ENCODE assay signal across 12 mouse cellular contexts in the genomic region with DNA sequence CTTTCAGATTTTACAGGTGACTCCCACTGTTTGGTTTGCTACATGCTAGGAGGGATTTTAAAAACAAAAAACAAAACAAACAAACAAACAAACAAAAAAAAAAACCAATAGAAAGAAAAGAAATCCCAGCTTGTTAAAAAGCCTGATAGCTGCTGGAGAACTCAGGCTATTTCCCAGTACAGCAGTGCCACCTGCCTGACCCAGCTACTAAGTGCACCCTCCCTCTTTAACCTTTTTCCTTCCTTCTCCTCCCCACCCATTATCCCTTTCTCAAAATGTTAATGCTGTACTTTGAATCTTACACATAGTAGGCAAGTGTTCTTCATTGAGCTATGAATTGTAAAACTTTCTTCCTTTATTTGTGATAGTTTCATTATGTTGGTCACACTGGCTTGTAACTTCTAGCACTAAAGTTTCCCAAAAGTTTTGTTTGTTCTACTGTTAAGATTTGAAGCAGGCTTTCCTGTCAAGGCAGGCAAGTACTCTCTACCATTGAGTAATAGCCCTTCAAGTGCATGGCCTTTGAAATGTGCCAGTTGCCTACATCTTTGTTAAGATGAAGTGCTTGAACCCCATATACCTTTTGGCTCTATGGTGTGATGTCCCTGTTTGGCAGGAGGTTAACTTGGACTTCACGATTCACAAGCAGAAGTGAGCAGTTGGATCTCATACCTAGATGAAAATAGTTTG. TPM values are rescaled to one million over a fixed set of nuclear protein-coding genes. Genes with fewer than 3 reads are reported as not detected.
DNase-seq lines count a peak whose midpoint lies in the region; ATAC-seq and TF ChIP-seq lines count a peak whose summit lies in the region.
"Had no signal": no experiment of that assay in that cellular context is flagged by ENCODE, and none has a peak within 500 bp of the region (broad histone marks: within the 10 kb centered on the region; RNA-seq: fewer than 3 reads in every experiment).

No protein-coding gene starts in this region.

- no peak for TF ChIP-seq POLR2A in MEL (IDR thresholded peaks at IDR 0.05; ENCODE audit: control insufficient read depth in 1 of 2, insufficient read depth in 1 of 2, low read depth in 1 of 2, low read length in 2 of 2, poor library complexity in 1 of 2)

- no peak for ATAC-seq in kidney, embryonic 16.5 days (ENCODE audit: low FRiP score, low TSS enrichment)
- ATAC-seq in lung, embryonic 15.5 days (ENCODE audit: borderline replicate concordance, extremely low read depth, low FRiP score, low TSS enrichment), result no peak

- TF ChIP-seq CTCF in C2C12 (IDR thresholded peaks at IDR 0.05; ENCODE audit: control insufficient read depth, insufficient read depth, insufficient read length) (peak; percentile 29), MEL (IDR thresholded peaks at IDR 0.05 in 2 of 3, conservative IDR thresholded peaks at IDR 0.05 in 1 of 3; ENCODE audit: control insufficient read depth in 1 of 3, insufficient read depth in 1 of 3, low read depth in 2 of 3, low read length in 3 of 3, poor library complexity in 1 of 3, severe bottlenecking in 1 of 3) (peak in 2 of 3 experiments; percentile 32 to 42; a peak in 4 of 6 replicates)

- TF ChIP-seq RAD21 in MEL (IDR thresholded peaks at IDR 0.05; ENCODE audit: low read depth, low read length), result peak; percentile 53

- WGBS in kidney, embryonic 16.5 days, result 85% methylated on average over 1 of the region's 1 CpGs
- 60% methylated on average over 1 of the region's 1 CpGs for WGBS in lung, embryonic 15.5 days

- H3K4me2 ChIP-seq in kidney, embryonic 16.5 days (replicated peaks; ENCODE audit: low read depth, low read length), result no peak overlapping the region
- no peak overlapping the region for H3K4me2 ChIP-seq in lung, embryonic 15.5 days
- H3K4me2 ChIP-seq: stomach, embryonic 15.5 days had no signal

- no peak for TF ChIP-seq EP300 in MEL (IDR thresholded peaks at IDR 0.05; ENCODE audit: low read depth in 1 of 2, low read length in 2 of 2)

- no peaks in the 10 kb centered on the region for H3K36me3 ChIP-seq in kidney, embryonic 16.5 days (ENCODE audit: insufficient read depth, low read length)
- no peaks in the 10 kb centered on the region for H3K36me3 ChIP-seq in C2C12 (ENCODE audit: control insufficient read depth, insufficient read depth)
- H3K36me3 ChIP-seq in MEL (ENCODE audit: control insufficient read depth in 1 of 2, insufficient read depth in 2 of 2, low read length in 2 of 2), result no peaks in the 10 kb centered on the region
- no peaks in the 10 kb centered on the region for H3K36me3 ChIP-seq in lung, embryonic 15.5 days
- H3K36me3 ChIP-seq: stomach, embryonic 15.5 days had no signal

- no peaks in the 10 kb centered on the region for H3K9me3 ChIP-seq in kidney, embryonic 16.5 days (ENCODE audit: low read length)
- H3K9me3 ChIP-seq in MEL (replicated peaks; ENCODE audit: insufficient read depth, low read length), result no peaks in the 10 kb centered on the region; the same call in 1 of the 2 replicates
- H3K9me3 ChIP-seq in lung, embryonic 15.5 days, result no peaks in the 10 kb centered on the region
- H3K9me3 ChIP-seq: stomach, embryonic 15.5 days had no signal

- H3K79me2 ChIP-seq in C2C12 (ENCODE audit: control insufficient read depth, insufficient read depth) (no peaks in the 10 kb centered on the region), MEL (ENCODE audit: control insufficient read depth, insufficient read depth, low read length, poor library complexity) (no peaks in the 10 kb centered on the region)

- no peaks in the 10 kb centered on the region for H3K79me3 ChIP-seq in C2C12 (ENCODE audit: low read depth)

- no peaks in the 10 kb centered on the region for H3K4me1 ChIP-seq in kidney, embryonic 16.5 days (ENCODE audit: insufficient read depth, low read length)
- no peaks in the 10 kb centered on the region; a peak in 1 of 4 replicates for H3K4me1 ChIP-seq in MEL (ENCODE audit: control insufficient read depth in 1 of 2, insufficient read depth in 2 of 2, low read length in 2 of 2)
- 0 out of 2 replicates have a peak, but pooled peaks cover 9% of the 10 kb centered on the region for H3K4me1 ChIP-seq in lung, embryonic 15.5 days
- H3K4me1 ChIP-seq: stomach, embryonic 15.5 days had no signal

- H3K27me3 ChIP-seq in kidney, embryonic 16.5 days (ENCODE audit: insufficient read depth, low read length), result no peaks in the 10 kb centered on the region
- H3K27me3 ChIP-seq in C2C12 (ENCODE audit: control insufficient read depth, insufficient read depth, insufficient read length) (no peaks in the 10 kb centered on the region), MEL (ENCODE audit: control insufficient read depth in 1 of 2, insufficient read depth in 2 of 2, low read length in 2 of 2) (no peaks in the 10 kb centered on the region)
- no peaks in the 10 kb centered on the region for H3K27me3 ChIP-seq in lung, embryonic 15.5 days
- H3K27me3 ChIP-seq: stomach, embryonic 15.5 days had no signal

- DNase-seq in kidney, adult 9 months, result peak; percentile 12
- DNase-seq in MEL (ENCODE audit: low read depth, low spot score), result peak; percentile 22
- no peak for DNase-seq in gastrocnemius, postnatal 10 days
- DNase-seq in left cerebral cortex, postnatal 4 days, result no peak
- DNase-seq in heart, postnatal 10 days, result no peak
- DNase-seq: adrenal gland, postnatal 25 days had no signal

- intact Hi-C loops in left cerebral cortex, postnatal 4 days (cut with DNase I), result loop anchor here (10.0 kb wide), 1 partner anchor 215 kb away; no protein-coding TSS in a partner anchor
- intact Hi-C loops in heart, postnatal 10 days (cut with DNase I), result loop anchor here (1.0 to 10.0 kb wide), 4 partner anchors 87 to 602 kb away; partner anchors contain the start of gene Bcap29

- no peak overlapping the region for H3ac ChIP-seq in C2C12 (ENCODE audit: control insufficient read depth, insufficient read length, low read depth)

- H3K27ac ChIP-seq in kidney, embryonic 16.5 days (ENCODE audit: low read length), result no peak overlapping the region
- H3K27ac ChIP-seq in MEL (ENCODE audit: control insufficient read depth, low read depth, low read length), result no peak overlapping the region
- peak overlapping the region; percentile 63 for H3K27ac ChIP-seq in lung, embryonic 15.5 days
- H3K27ac ChIP-seq: stomach, embryonic 15.5 days had no signal

- no peak overlapping the region for H3K4me3 ChIP-seq in kidney, embryonic 16.5 days (ENCODE audit: low read length)
- H3K4me3 ChIP-seq in C2C12 (ENCODE audit: insufficient read depth, poor library complexity, severe bottlenecking) (no peak overlapping the region), MEL (ENCODE audit: control insufficient read depth in 1 of 2, insufficient read depth in 1 of 2, low read depth in 2 of 2, low read length in 2 of 2) (no peak overlapping the region)
- H3K4me3 ChIP-seq in lung, embryonic 15.5 days, result no peak overlapping the region
- H3K4me3 ChIP-seq: erythroblast, embryonic 14.5 days; stomach, embryonic 15.5 days had no signal

- H3K9ac ChIP-seq in kidney, embryonic 16.5 days (replicated peaks; ENCODE audit: low read length), result no peak overlapping the region
- H3K9ac ChIP-seq in MEL (ENCODE audit: control insufficient read depth, low read depth, low read length, poor library complexity, severe bottlenecking), result no peak overlapping the region
- no peak overlapping the region for H3K9ac ChIP-seq in lung, embryonic 15.5 days
- H3K9ac ChIP-seq: stomach, embryonic 15.5 days had no signal

TF ChIP-seq in C2C12, 6 proteins besides CTCF, POLR2A, EP300 and RAD21:
- TF ChIP-seq USF1 (IDR thresholded peaks at IDR 0.05; ENCODE audit: low read depth) (no peak), FOSL1 (IDR thresholded peaks at IDR 0.05; ENCODE audit: insufficient read depth, low read length, poor library complexity, severe bottlenecking) (no peak), MYOG (IDR thresholded peaks at IDR 0.05; ENCODE audit: control insufficient read depth, extremely low read depth, insufficient read length) (no peak), CEBPB (IDR thresholded peaks at IDR 0.05; ENCODE audit: low read depth) (no peak), MYOD1 (IDR thresholded peaks at IDR 0.05; ENCODE audit: control insufficient read depth, insufficient read length, low read depth) (no peak), MAX (IDR thresholded peaks at IDR 0.05) (no peak)
TF ChIP-seq in C2C12: peak in this region for 0.

TF ChIP-seq in MEL, 35 proteins besides CTCF, POLR2A, EP300 and RAD21:
- TF ChIP-seq USF1 (IDR thresholded peaks at IDR 0.05; ENCODE audit: low read depth, low read length), result no peak
- no peak for TF ChIP-seq POLR2AphosphoS5 (IDR thresholded peaks at IDR 0.05; ENCODE audit: borderline replicate concordance, low read depth, low read length)
- TF ChIP-seq ZC3H11A (IDR thresholded peaks at IDR 0.05; ENCODE audit: low read depth, low read length), result 0 out of 2 replicates have a peak, but pooled peaks have one; percentile 32
- peak; percentile 47 for TF ChIP-seq SMC3 (IDR thresholded peaks at IDR 0.05; ENCODE audit: low read depth, low read length)
- no peak for TF ChIP-seq TBP (IDR thresholded peaks at IDR 0.05; ENCODE audit: low read depth, low read length)
TF ChIP-seq in MEL: peak in this region for 2.

RNA-seq across cellular contexts. Expression of gene Gpr22, which starts 6.0 kb away (rescaled TPM):
- polyA plus RNA-seq in kidney, embryonic 16.5 days (2015; fragmentation: Nextera tagmentation; extraction: Ambion mirVana), result 0.39 and 0.46 TPM in 2 replicates
- 0.02 TPM for polyA plus RNA-seq in C2C12 (2012; fragmentation: generic; extraction: Trizol)
- total RNA-seq in MEL (2012; rRNA removed), result not detected in 2 replicates
- not detected for polyA plus RNA-seq in MEL (2012; ENCODE audit: insufficient read depth in 1 of 2, insufficient read length in 2 of 2, low read depth in 1 of 2, low replicate concordance in 2 of 2, missing spikeins in 1 of 2)
- 0.34 and 0.79 TPM in 2 replicates for polyA plus RNA-seq in lung, embryonic 15.5 days (2015; fragmentation: Nextera tagmentation; extraction: Ambion mirVana)
- not detected for total RNA-seq in gastrocnemius, postnatal 10 days (2021)
- 10 to 100 TPM; 21.7 to 25.4 TPM for total RNA-seq in left cerebral cortex, postnatal 4 days (2021)
- 10 to 100 TPM; 11.7 to 16.0 TPM for total RNA-seq in heart, postnatal 10 days (2021)
- total RNA-seq: hematopoietic stem cell, adult 5-6 weeks had no signal
- polyA plus RNA-seq: erythroblast, embryonic 14.5 days had no signal

Comparison
In these comparisons a context has a peak if more than half of its experiments do, and no peak if none do; other contexts are left out.
1. DNase-seq: peak in kidney, adult 9 months (single experiment) and MEL (single experiment); none in gastrocnemius, postnatal 10 days (single experiment), left cerebral cortex, postnatal 4 days (single experiment) and heart, postnatal 10 days (0 of 2).
2. RNA of gene Gpr22, which starts 6.0 kb away (total RNA-seq): 21.7 to 25.4 TPM in left cerebral cortex, postnatal 4 days and 11.7 to 16.0 TPM in heart, postnatal 10 days; not detected in gastrocnemius, postnatal 10 days and not detected in MEL; every median in the first group is over 10 times any median in the second.